Mouse (Mus musculus) heart, adult 18-20 months (tissue): Measurements from ENCODE around the gene Nrf1. TPM values are rescaled to one million over a fixed set of nuclear protein-coding genes. Genes with fewer than 3 reads are reported as not detected.

ENCODE experiments used
- DNase-seq, 2 experiments: peaks; one replicate each; pipeline ENCODE4 v3.0.0; 2021 to 2022; ENCODE audit warnings: mixed read lengths in 1 of 2
- total RNA-seq, 2 experiments: library from RNA; stranded (reverse); gene quantifications; 2 replicates each; pipeline ENCODE4 v1.2.3; 2021

The Nrf1 gene
- total RNA-seq, 2 experiments from 2014 or later = 12.4 to 12.6 TPM

- DNase-seq = no peak
These were observed 31.2 kb downstream of the Nrf1 start for GRCm38 (mm10) chr6:30078938-30079529.

- DNase-seq = peak; percentile 28 to 64
These were observed 33.6 kb downstream of the Nrf1 start for GRCm38 (mm10) chr6:30081339-30081738.

- DNase-seq = no peak
These were observed 35.5 kb downstream of the Nrf1 start for GRCm38 (mm10) chr6:30083307-30083706.

GRCm38 (mm10) chr6:30085351-30085750 is 37.6 kb downstream of the Nrf1 start:
- DNase-seq = no peak

- DNase-seq = no peak
These were observed 43.4 kb downstream of the Nrf1 start for GRCm38 (mm10) chr6:30091221-30091620.

GRCm38 (mm10) chr6:30092816-30093215 is 45.0 kb downstream of the Nrf1 start:
- no peak for DNase-seq

- DNase-seq = no peak
These were observed 54.1 kb downstream of the Nrf1 start for GRCm38 (mm10) chr6:30101773-30102415.

- DNase-seq = no peak
These were observed 58.3 kb downstream of the Nrf1 start for GRCm38 (mm10) chr6:30106091-30106490.

GRCm38 (mm10) chr6:30107456-30107855 is 59.7 kb downstream of the Nrf1 start:
- DNase-seq = no peak

- DNase-seq = no peak
These were observed 62.2 kb downstream of the Nrf1 start for GRCm38 (mm10) chr6:30109820-30110502.

GRCm38 (mm10) chr6:30112349-30113132 is 64.8 kb downstream of the Nrf1 start:
- no peak for DNase-seq

- DNase-seq = peak in 1 of 2 experiments; percentile 18
These were observed 66.3 kb downstream of the Nrf1 start for GRCm38 (mm10) chr6:30114101-30114500.

GRCm38 (mm10) chr6:30121152-30121551 is 73.4 kb downstream of the Nrf1 start:
- DNase-seq = no peak

- no peak for DNase-seq
These were observed 73.8 kb downstream of the Nrf1 start for GRCm38 (mm10) chr6:30121600-30121999.

GRCm38 (mm10) chr6:30123391-30123790 is 75.6 kb downstream of the Nrf1 start:
- DNase-seq = no peak

- no peak for DNase-seq
These were observed 78.3 kb downstream of the Nrf1 start for GRCm38 (mm10) chr6:30126060-30126459.

GRCm38 (mm10) chr6:30126766-30127165 is 79.0 kb downstream of the Nrf1 start:
- DNase-seq = no peak

GRCm38 (mm10) chr6:30132399-30132798 is 84.6 kb downstream of the Nrf1 start:
- DNase-seq = no peak

- DNase-seq = no peak
These were observed 87.8 kb downstream of the Nrf1 start for GRCm38 (mm10) chr6:30135590-30135989.

- no peak for DNase-seq
These were observed 89.4 kb downstream of the Nrf1 start for GRCm38 (mm10) chr6:30137227-30137626.

GRCm38 (mm10) chr6:30139329-30140045 is 91.7 kb downstream of the Nrf1 start:
- DNase-seq = no peak

GRCm38 (mm10) chr6:30143263-30143662 is 95.5 kb downstream of the Nrf1 start:
- DNase-seq = no peak
